Mouse (Mus musculus) erythroblast, embryonic 14.5 days (primary cell): ENCODE results near the gene Kctd8. TPM values are rescaled to one million over a fixed set of nuclear protein-coding genes. Genes with fewer than 3 reads are reported as not detected.

Experiments used
- H3K27me3 ChIP-seq: 2 replicates; pipeline ENCODE4 v1.6.1; 2012; ENCODE audit warnings: inconsistent platforms; ENCODE audit not compliant: control insufficient read depth
- H3K36me3 ChIP-seq: 2 replicates; pipeline ENCODE4 v1.6.1; 2012; ENCODE audit warnings: mild to moderate bottlenecking, inconsistent platforms; ENCODE audit not compliant: control insufficient read depth
- H3K4me1 ChIP-seq: 2 replicates; pipeline ENCODE4 v1.6.1; 2012; ENCODE audit warnings: inconsistent platforms; ENCODE audit not compliant: control insufficient read depth
- H3K4me3 ChIP-seq: replicated peaks from 2 replicates; pipeline ENCODE3; 2012; ENCODE audit warnings: moderate library complexity, mild to moderate bottlenecking, inconsistent platforms
- H3K9me3 ChIP-seq: 2 replicates; pipeline ENCODE4 v1.6.1; 2012; ENCODE audit warnings: low read length, inconsistent platforms, mixed read lengths; ENCODE audit not compliant: control insufficient read depth
- GATA1 ChIP-seq: IDR thresholded peaks from 2 replicates; pipeline ENCODE4 v1.6.1; 2012; ENCODE audit warnings: low read length, inconsistent platforms, mixed read lengths
- TAL1 ChIP-seq: IDR thresholded peaks from 3 replicates; pipeline ENCODE4 v1.6.1; 2012; ENCODE audit warnings: low read length, inconsistent platforms, mixed read lengths
- polyA plus RNA-seq: library from polyadenylated mRNA; stranded (reverse); fragments of >175 nt; gene quantifications from 2 replicates; pipeline ENCODE4 v1.2.3, GENCODE M21; 2012

The Kctd8 gene
- polyA plus RNA-seq, 1 experiment: not detected

GRCm38 (mm10) chr5:69209401-69209800, 132.1 kb downstream of the Kctd8 start:
- Histone ChIP-seq H3K4me1 (no peaks in the 10 kb centered on the region), H3K27me3 (no peaks in the 10 kb centered on the region), H3K9me3 (no peaks in the 10 kb centered on the region), H3K36me3 (no peaks in the 10 kb centered on the region), H3K4me3 (no peak overlapping the region)
- TF ChIP-seq TAL1 (no peak), GATA1 (no peak)

GRCm38 (mm10) chr5:69207713-69208112, 133.8 kb downstream of the Kctd8 start:
- Histone ChIP-seq H3K36me3 (no peaks in the 10 kb centered on the region), H3K4me3 (no peak overlapping the region)
- TF ChIP-seq TAL1 (no peak), GATA1 (no peak)

GRCm38 (mm10) chr5:69159897-69160509, 181.5 kb downstream of the Kctd8 start:
- Histone ChIP-seq H3K9me3 (peaks cover 3% of the 10 kb centered on the region), H3K4me1 (no peaks in the 10 kb centered on the region), H3K36me3 (no peaks in the 10 kb centered on the region), H3K4me3 (no peak overlapping the region), H3K27me3 (no peaks in the 10 kb centered on the region)
- TF ChIP-seq TAL1 (no peak), GATA1 (no peak)

More at GRCm38 (mm10) chr5:69207713-69208112, 133.8 kb downstream of the Kctd8 start:
- Histone ChIP-seq H3K27me3 (no peaks in the 10 kb centered on the region), H3K4me1 (no peaks in the 10 kb centered on the region), H3K9me3 (no peaks in the 10 kb centered on the region)

- Histone ChIP-seq H3K27me3 (no peaks in the 10 kb centered on the region), H3K36me3 (no peaks in the 10 kb centered on the region), H3K4me1 (no peaks in the 10 kb centered on the region), H3K9me3 (0 out of 2 replicates have a peak, but pooled peaks cover 2% of the 10 kb centered on the region), H3K4me3 (no peak overlapping the region)
- TF ChIP-seq TAL1: no peak
- no peak for TF ChIP-seq GATA1
Observed at GRCm38 (mm10) chr5:69156489-69156888, 185.0 kb downstream of the Kctd8 start.

GRCm38 (mm10) chr5:69145827-69146226, 195.7 kb downstream of the Kctd8 start:
- no peaks in the 10 kb centered on the region for H3K27me3 ChIP-seq
- no peaks in the 10 kb centered on the region for H3K4me1 ChIP-seq
- H3K36me3 ChIP-seq: no peaks in the 10 kb centered on the region
- H3K4me3 ChIP-seq: no peak overlapping the region
- no peak for TF ChIP-seq GATA1
- TF ChIP-seq TAL1: no peak
- H3K9me3 ChIP-seq: 0 out of 2 replicates have a peak, but pooled peaks cover 2% of the 10 kb centered on the region

- H3K36me3 ChIP-seq: no peaks in the 10 kb centered on the region
- no peak for TF ChIP-seq GATA1
- no peak for TF ChIP-seq TAL1
- H3K27me3 ChIP-seq: no peaks in the 10 kb centered on the region
- no peaks in the 10 kb centered on the region for H3K4me1 ChIP-seq
- no peak overlapping the region for H3K4me3 ChIP-seq
- no peaks in the 10 kb centered on the region for H3K9me3 ChIP-seq
Observed at GRCm38 (mm10) chr5:69141082-69141481, 200.4 kb downstream of the Kctd8 start.

- TF ChIP-seq GATA1 (no peak), TAL1 (no peak)
- Histone ChIP-seq H3K4me3 (no peak overlapping the region), H3K9me3 (no peaks in the 10 kb centered on the region), H3K4me1 (no peaks in the 10 kb centered on the region), H3K36me3 (no peaks in the 10 kb centered on the region), H3K27me3 (no peaks in the 10 kb centered on the region)
Observed at GRCm38 (mm10) chr5:69108718-69109117, 232.8 kb downstream of the Kctd8 start.

GRCm38 (mm10) chr5:69088912-69089311, 252.6 kb downstream of the Kctd8 start:
- no peaks in the 10 kb centered on the region for H3K4me1 ChIP-seq
- no peak overlapping the region for H3K4me3 ChIP-seq
- H3K36me3 ChIP-seq: no peaks in the 10 kb centered on the region
- H3K27me3 ChIP-seq: no peaks in the 10 kb centered on the region
- H3K9me3 ChIP-seq: peaks cover 2% of the 10 kb centered on the region
- TF ChIP-seq GATA1: no peak
- TF ChIP-seq TAL1: no peak

Other genes starting within 250 kb of the Kctd8 start
- not detected in 2 replicates for gene Yipf7, start 201.0 kb upstream of the Kctd8 start, polyA plus RNA-seq
- gene Guf1, start 215.2 kb upstream of the Kctd8 start, polyA plus RNA-seq: 0.08 and 0.11 TPM in 2 replicates